26 mouse cellular contexts compared by ENCODE assay signal in genomic region chr1:81954507-81954906, GRCm38 (mm10).
DNase-seq lines count a peak whose midpoint lies in the region; ATAC-seq and TF ChIP-seq lines count a peak whose summit lies in the region.
"Had no signal": no experiment of that assay in that cellular context is flagged by ENCODE, and none has a peak within 500 bp of the region (broad histone marks: within the 10 kb centered on the region; RNA-seq: fewer than 3 reads in every experiment).

No protein-coding gene starts in this region.

- no peak for TF ChIP-seq CTCF in C2C12 (IDR thresholded peaks at IDR 0.05; ENCODE audit: control insufficient read depth, insufficient read depth, insufficient read length)
- TF ChIP-seq CTCF in embryonic fibroblast, embryonic 13.5 days (IDR thresholded peaks at IDR 0.05; ENCODE audit: borderline replicate concordance, insufficient read depth, low read length): no peak

- H3K4me2 ChIP-seq in embryonic facial prominence, embryonic 14.5 days (ENCODE audit: low read depth, low read length): no peak overlapping the region
- H3K4me2 ChIP-seq: embryonic facial prominence, embryonic 12.5 days; forebrain, embryonic 12.5 days; heart, embryonic 13.5 days; hindbrain, embryonic 14.5 days had no signal

- H3K9ac ChIP-seq in embryonic facial prominence, embryonic 14.5 days (ENCODE audit: low read depth, low read length): no peak overlapping the region
- H3K9ac ChIP-seq: embryonic facial prominence, embryonic 12.5 days; forebrain, embryonic 12.5 days; heart, embryonic 13.5 days; hindbrain, embryonic 14.5 days had no signal

- no peak overlapping the region for H3K4me3 ChIP-seq in embryonic facial prominence, embryonic 14.5 days (ENCODE audit: low read depth, low read length)
- H3K4me3 ChIP-seq in embryonic facial prominence, embryonic 10.5 days: no peak overlapping the region
- no peak overlapping the region for H3K4me3 ChIP-seq in C2C12 (ENCODE audit: insufficient read depth, poor library complexity, severe bottlenecking)
- H3K4me3 ChIP-seq in embryonic fibroblast, embryonic 13.5 days (ENCODE audit: insufficient read depth, low read length): no peak overlapping the region
- H3K4me3 ChIP-seq: embryonic facial prominence, embryonic 12.5 days; forebrain, embryonic 12.5 days; heart, adult 2 months; heart, embryonic 10.5 days; heart, embryonic 13.5 days had no signal

- no peaks in the 10 kb centered on the region for H3K27me3 ChIP-seq in embryonic facial prominence, embryonic 14.5 days (replicated peaks; ENCODE audit: control insufficient read depth, insufficient read depth, low read length)
- H3K27me3 ChIP-seq in embryonic facial prominence, embryonic 10.5 days (replicated peaks; ENCODE audit: low read depth, poor library complexity, severe bottlenecking): no peaks in the 10 kb centered on the region
- H3K27me3 ChIP-seq in C2C12 (ENCODE audit: control insufficient read depth, insufficient read depth, insufficient read length): no peaks in the 10 kb centered on the region
- H3K27me3 ChIP-seq: embryonic facial prominence, embryonic 12.5 days; forebrain, embryonic 12.5 days; heart, embryonic 13.5 days; Patski had no signal

- H3K36me3 ChIP-seq in embryonic facial prominence, embryonic 14.5 days (ENCODE audit: control insufficient read depth, insufficient read depth, low read length): no peaks in the 10 kb centered on the region
- no peaks in the 10 kb centered on the region for H3K36me3 ChIP-seq in embryonic facial prominence, embryonic 10.5 days (replicated peaks)
- H3K36me3 ChIP-seq in C2C12 (ENCODE audit: control insufficient read depth, insufficient read depth): no peaks in the 10 kb centered on the region
- H3K36me3 ChIP-seq: embryonic facial prominence, embryonic 12.5 days; forebrain, embryonic 12.5 days; heart, embryonic 10.5 days; heart, embryonic 13.5 days had no signal

- peak; percentile 39 for DNase-seq in embryonic facial prominence, embryonic 14.5 days (ENCODE audit: low spot score)
- no peak for DNase-seq in embryonic facial prominence, embryonic 10.5 days (ENCODE audit: low spot score)
- DNase-seq in kidney, adult 11 months: no peak
- DNase-seq in right cerebral cortex, adult 18-20 months: no peak
- DNase-seq: adrenal gland, postnatal 10 days; adrenal gland, postnatal 36 days; cerebellum, adult 18-20 months; cerebellum, adult 9-10 months; cerebellum, postnatal 14 days; gastrocnemius, postnatal 10 days; gastrocnemius, postnatal 36 days; heart, adult 2 months; heart, postnatal 14 days; heart, postnatal 4 days had no signal

- WGBS in embryonic facial prominence, embryonic 14.5 days: 49% methylated on average over 2 of the region's 2 CpGs
- WGBS in embryonic facial prominence, embryonic 10.5 days: 79% methylated on average over 2 of the region's 2 CpGs

- no peaks in the 10 kb centered on the region for H3K9me3 ChIP-seq in embryonic facial prominence, embryonic 14.5 days (ENCODE audit: control insufficient read depth, low read length)
- no peaks in the 10 kb centered on the region for H3K9me3 ChIP-seq in embryonic facial prominence, embryonic 10.5 days
- H3K9me3 ChIP-seq: embryonic facial prominence, embryonic 12.5 days; forebrain, embryonic 12.5 days; heart, embryonic 10.5 days; heart, embryonic 13.5 days had no signal

- no peaks in the 10 kb centered on the region for H3K79me3 ChIP-seq in C2C12 (ENCODE audit: low read depth)

- H3K27ac ChIP-seq in embryonic facial prominence, embryonic 14.5 days (replicated peaks; ENCODE audit: low read depth, low read length): no peak overlapping the region
- no peak overlapping the region for H3K27ac ChIP-seq in embryonic facial prominence, embryonic 10.5 days (replicated peaks)
- H3K27ac ChIP-seq in embryonic fibroblast, embryonic 13.5 days (ENCODE audit: insufficient read depth, low read length): peak overlapping the region; percentile 78
- H3K27ac ChIP-seq: embryonic facial prominence, embryonic 12.5 days; forebrain, embryonic 12.5 days; heart, adult 2 months; heart, embryonic 10.5 days; heart, embryonic 13.5 days; hindbrain, embryonic 14.5 days; hindbrain, postnatal 0 days had no signal

- no peaks in the 10 kb centered on the region for H3K79me2 ChIP-seq in C2C12 (ENCODE audit: control insufficient read depth, insufficient read depth)

- no peaks in the 10 kb centered on the region for H3K4me1 ChIP-seq in embryonic facial prominence, embryonic 14.5 days (ENCODE audit: control insufficient read depth, insufficient read depth, low read length)
- 0 out of 2 replicates have a peak, but pooled peaks cover 6% of the 10 kb centered on the region for H3K4me1 ChIP-seq in embryonic facial prominence, embryonic 10.5 days
- peaks cover 12% of the 10 kb centered on the region for H3K4me1 ChIP-seq in embryonic fibroblast, embryonic 13.5 days (ENCODE audit: control insufficient read depth, insufficient read depth, low read length)
- H3K4me1 ChIP-seq: embryonic facial prominence, embryonic 12.5 days had no signal

- H3ac ChIP-seq in C2C12 (ENCODE audit: control insufficient read depth, insufficient read length, low read depth): no peak overlapping the region

- TF ChIP-seq POLR2A in embryonic fibroblast, embryonic 13.5 days (IDR thresholded peaks at IDR 0.05; ENCODE audit: low read depth, low read length): no peak

- no peak for ATAC-seq in embryonic facial prominence, embryonic 14.5 days (ENCODE audit: low read depth)
- ATAC-seq: forebrain, embryonic 16.5 days; hindbrain, postnatal 0 days; inflammation-experienced regulatory T-cells, adult 6 months; intestine, embryonic 16.5 days; Patski had no signal

TF ChIP-seq in C2C12, 6 proteins besides CTCF, POLR2A, EP300 and RAD21:
- no peak for TF ChIP-seq USF1 (IDR thresholded peaks at IDR 0.05; ENCODE audit: low read depth)
- TF ChIP-seq MYOG (IDR thresholded peaks at IDR 0.05; ENCODE audit: control insufficient read depth, extremely low read depth, insufficient read length): no peak
- TF ChIP-seq FOSL1 (IDR thresholded peaks at IDR 0.05; ENCODE audit: insufficient read depth, low read length, poor library complexity, severe bottlenecking): no peak
- TF ChIP-seq CEBPB (IDR thresholded peaks at IDR 0.05; ENCODE audit: low read depth): peak; percentile 96
- TF ChIP-seq MAX (IDR thresholded peaks at IDR 0.05): no peak
- TF ChIP-seq MYOD1 (IDR thresholded peaks at IDR 0.05; ENCODE audit: control insufficient read depth, insufficient read length, low read depth): no peak
